Mouse (Mus musculus) MEL (cell line): ENCODE data around the gene Bcl3. TPM values are rescaled to one million over a fixed set of nuclear protein-coding genes. Genes with fewer than 3 reads are reported as not detected.

Source experiments
- DNase-seq: peaks from one replicate; pipeline ENCODE4 v3.0.0; 2011; ENCODE audit warnings: low read depth, low spot score
- H3K27ac ChIP-seq: 2 replicates; pipeline ENCODE4 v1.5.1; 2012; ENCODE audit warnings: low read depth, mild to moderate bottlenecking, control low read depth, low read length, moderate library complexity; ENCODE audit not compliant: control insufficient read depth
- H3K27me3 ChIP-seq, 2 experiments: fragments of 150-350 bp in 1 of 2; sonication (generic) in 1 of 2; 2 replicates each; pipeline ENCODE4 v1.6.1; 2012; ENCODE audit warnings: low read length in 2 of 2, mild to moderate bottlenecking in 2 of 2, improper control_type of control experiment in 1 of 2, moderate library complexity in 1 of 2; ENCODE audit not compliant: insufficient read depth in 2 of 2, control insufficient read depth in 1 of 2
- H3K36me3 ChIP-seq, 2 experiments: 2 replicates each; pipeline ENCODE4 v1.6.1; 2012 to 2014; ENCODE audit warnings: low read length in 2 of 2, improper control_type of control experiment in 1 of 2, inconsistent platforms in 1 of 2, mild to moderate bottlenecking in 1 of 2; ENCODE audit not compliant: insufficient read depth in 2 of 2, control insufficient read depth in 1 of 2
- H3K4me1 ChIP-seq, 2 experiments: fragments of 150-350 bp in 1 of 2; sonication (generic) in 1 of 2; 2 replicates each; pipeline ENCODE4 v1.6.1; 2012; ENCODE audit warnings: low read length in 2 of 2, improper control_type of control experiment in 1 of 2, mild to moderate bottlenecking in 1 of 2; ENCODE audit not compliant: insufficient read depth in 2 of 2, control insufficient read depth in 1 of 2
- H3K4me3 ChIP-seq, 2 experiments: fragments of 150-350 bp in 1 of 2; sonication (generic) in 1 of 2; 2 replicates each; pipeline ENCODE4 v1.5.1; 2012; ENCODE audit warnings: low read depth in 2 of 2, low read length in 2 of 2, mild to moderate bottlenecking in 2 of 2, moderate library complexity in 2 of 2, control low read depth in 1 of 2, improper control_type of control experiment in 1 of 2; ENCODE audit not compliant: control insufficient read depth in 1 of 2, insufficient read depth in 1 of 2
- H3K79me2 ChIP-seq: 2 replicates; pipeline ENCODE4 v1.6.1; 2012; ENCODE audit warnings: mild to moderate bottlenecking, low read length, moderate library complexity; ENCODE audit not compliant: control insufficient read depth, poor library complexity, insufficient read depth
- H3K9ac ChIP-seq: 2 replicates; pipeline ENCODE4 v1.6.1; 2012; ENCODE audit warnings: low read depth, mild to moderate bottlenecking, control low read depth, low read length, moderate library complexity; ENCODE audit not compliant: control insufficient read depth, poor library complexity, severe bottlenecking
- H3K9me3 ChIP-seq: fragments of 150-350 bp; sonication (generic); replicated peaks from 2 replicates; pipeline ENCODE4 v1.6.1; 2012; ENCODE audit warnings: mild to moderate bottlenecking, low read length, improper control_type of control experiment, moderate library complexity; ENCODE audit not compliant: insufficient read depth
- BHLHE40 ChIP-seq: IDR thresholded peaks from 2 replicates; pipeline ENCODE4 v1.6.1; 2012; ENCODE audit warnings: low read depth, mild to moderate bottlenecking, inconsistent platforms, low read length, improper control_type of control experiment, borderline replicate concordance
- CHD1 ChIP-seq: IDR thresholded peaks from 2 replicates; pipeline ENCODE4 v1.6.1; 2012; ENCODE audit warnings: low read depth, mild to moderate bottlenecking, inconsistent platforms, low read length, improper control_type of control experiment
- CHD2 ChIP-seq: IDR thresholded peaks from 2 replicates; pipeline ENCODE4 v1.6.1; 2011; ENCODE audit warnings: low read length, improper control_type of control experiment
- CTCF ChIP-seq, 3 experiments: IDR thresholded peaks in 2 of 3; conservative IDR thresholded peaks in 1 of 3; 2 replicates each; pipeline ENCODE4 v1.5.1; 2011 to 2012; ENCODE audit warnings: low read length in 3 of 3, low read depth in 2 of 3, mild to moderate bottlenecking in 2 of 3, improper control_type of control experiment in 1 of 3, inconsistent platforms in 1 of 3, mixed read lengths in 1 of 3, moderate library complexity in 1 of 3; ENCODE audit not compliant: control insufficient read depth in 1 of 3, insufficient read depth in 1 of 3, poor library complexity in 1 of 3, severe bottlenecking in 1 of 3
- E2F4 ChIP-seq: IDR thresholded peaks from 2 replicates; pipeline ENCODE4 v1.6.1; 2011; ENCODE audit warnings: low read depth, low read length, improper control_type of control experiment, borderline replicate concordance
- EP300 ChIP-seq, 2 experiments: IDR thresholded peaks; 2 replicates each; pipeline ENCODE4 v1.6.1; 2011; ENCODE audit warnings: improper control_type of control experiment in 2 of 2, low read length in 2 of 2, low read depth in 1 of 2, mild to moderate bottlenecking in 1 of 2
- ETS1 ChIP-seq: IDR thresholded peaks from 2 replicates; pipeline ENCODE4 v1.6.1; 2012; ENCODE audit warnings: low read depth, mild to moderate bottlenecking, inconsistent platforms, low read length, improper control_type of control experiment, moderate library complexity
- GABPA ChIP-seq: IDR thresholded peaks from 2 replicates; pipeline ENCODE4 v1.6.1; 2012; ENCODE audit warnings: low read depth, mild to moderate bottlenecking, inconsistent platforms, low read length, improper control_type of control experiment, moderate library complexity
- HCFC1 ChIP-seq: IDR thresholded peaks from 2 replicates; pipeline ENCODE4 v1.6.1; 2012; ENCODE audit warnings: low read depth, mild to moderate bottlenecking, inconsistent platforms, low read length, improper control_type of control experiment, moderate library complexity
- JUND ChIP-seq: IDR thresholded peaks from 2 replicates; pipeline ENCODE4 v1.6.1; 2011; ENCODE audit warnings: low read depth, mild to moderate bottlenecking, improper control_type of control experiment, low read length
- KAT2A ChIP-seq: conservative IDR thresholded peaks from 2 replicates; pipeline ENCODE4 v1.6.1; 2012; ENCODE audit warnings: low read depth, low read length, improper control_type of control experiment, inconsistent platforms
- MAFK ChIP-seq: IDR thresholded peaks from 2 replicates; pipeline ENCODE4 v1.6.1; 2011; ENCODE audit warnings: low read depth, mild to moderate bottlenecking, low read length, improper control_type of control experiment, borderline replicate concordance
- MAX ChIP-seq: IDR thresholded peaks from 2 replicates; pipeline ENCODE4 v1.6.1; 2011; ENCODE audit warnings: low read length, improper control_type of control experiment
- MAZ ChIP-seq: IDR thresholded peaks from 2 replicates; pipeline ENCODE4 v1.6.1; 2012; ENCODE audit warnings: low read depth, mild to moderate bottlenecking, inconsistent platforms, low read length, improper control_type of control experiment
- MXI1 ChIP-seq: IDR thresholded peaks from 2 replicates; pipeline ENCODE4 v1.6.1; 2011; ENCODE audit warnings: mild to moderate bottlenecking, low read depth, low read length, improper control_type of control experiment
- MYB ChIP-seq: IDR thresholded peaks from 2 replicates; pipeline ENCODE4 v1.6.1; 2011; ENCODE audit warnings: mild to moderate bottlenecking, low read depth, low read length, improper control_type of control experiment
- NELFE ChIP-seq: IDR thresholded peaks from 2 replicates; pipeline ENCODE4 v1.6.1; 2011; ENCODE audit warnings: low read depth, low read length, improper control_type of control experiment
- NRF1 ChIP-seq: IDR thresholded peaks from 2 replicates; pipeline ENCODE4 v1.6.1; 2014; ENCODE audit warnings: low read depth, mild to moderate bottlenecking, inconsistent platforms, low read length, improper control_type of control experiment, moderate library complexity; ENCODE audit not compliant: poor library complexity, insufficient read depth, severe bottlenecking
- POLR2A ChIP-seq, 2 experiments: IDR thresholded peaks; 2 replicates each; pipeline ENCODE4 v1.6.1; 2011 to 2012; ENCODE audit warnings: low read length in 2 of 2, mild to moderate bottlenecking in 2 of 2, control low read depth in 1 of 2, improper control_type of control experiment in 1 of 2, low read depth in 1 of 2, moderate library complexity in 1 of 2; ENCODE audit not compliant: control insufficient read depth in 1 of 2, insufficient read depth in 1 of 2, poor library complexity in 1 of 2
- POLR2AphosphoS2 ChIP-seq: IDR thresholded peaks from 2 replicates; pipeline ENCODE4 v1.6.1; 2011; ENCODE audit warnings: low read length, improper control_type of control experiment
- POLR2AphosphoS5 ChIP-seq: IDR thresholded peaks from 2 replicates; pipeline ENCODE4 v1.6.1; 2012; ENCODE audit warnings: low read depth, borderline replicate concordance, mild to moderate bottlenecking, inconsistent platforms, low read length, moderate library complexity, mixed read lengths
- RAD21 ChIP-seq: IDR thresholded peaks from 2 replicates; pipeline ENCODE4 v1.6.1; 2011; ENCODE audit warnings: mild to moderate bottlenecking, low read depth, low read length, improper control_type of control experiment
- SIN3A ChIP-seq: IDR thresholded peaks from 2 replicates; pipeline ENCODE4 v1.6.1; 2012; ENCODE audit warnings: low read length, improper control_type of control experiment, inconsistent platforms
- SMC3 ChIP-seq: IDR thresholded peaks from 2 replicates; pipeline ENCODE4 v1.6.1; 2011; ENCODE audit warnings: low read depth, low read length, improper control_type of control experiment
- TBP ChIP-seq: IDR thresholded peaks from 2 replicates; pipeline ENCODE4 v1.8.0; 2011; ENCODE audit warnings: low read depth, low read length, improper control_type of control experiment
- TCF12 ChIP-seq: IDR thresholded peaks from 2 replicates; pipeline ENCODE4 v1.6.1; 2014; ENCODE audit warnings: low read depth, mild to moderate bottlenecking, inconsistent platforms, low read length, improper control_type of control experiment, moderate library complexity
- UBTF ChIP-seq: IDR thresholded peaks from 2 replicates; pipeline ENCODE4 v1.6.1; 2012; ENCODE audit warnings: low read depth, mild to moderate bottlenecking, inconsistent platforms, low read length, improper control_type of control experiment, moderate library complexity, borderline replicate concordance; ENCODE audit not compliant: insufficient read depth
- USF2 ChIP-seq, 2 experiments: IDR thresholded peaks; 2 replicates each; pipeline ENCODE4 v1.6.1; 2011 to 2012; ENCODE audit warnings: improper control_type of control experiment in 2 of 2, low read length in 2 of 2, borderline replicate concordance in 1 of 2, inconsistent platforms in 1 of 2, low read depth in 1 of 2, mild to moderate bottlenecking in 1 of 2; ENCODE audit not compliant: insufficient read depth in 1 of 2
- ZC3H11A ChIP-seq: IDR thresholded peaks from 2 replicates; pipeline ENCODE4 v1.6.1; 2012; ENCODE audit warnings: low read depth, mild to moderate bottlenecking, inconsistent platforms, low read length, improper control_type of control experiment
- ZMIZ1 ChIP-seq: IDR thresholded peaks from 2 replicates; pipeline ENCODE4 v1.6.1; 2012; ENCODE audit warnings: low read depth, mild to moderate bottlenecking, inconsistent platforms, low read length, improper control_type of control experiment, moderate library complexity
- ZNF384 ChIP-seq: IDR thresholded peaks from 2 replicates; pipeline ENCODE4 v1.6.1; 2012; ENCODE audit warnings: low read depth, mild to moderate bottlenecking, inconsistent platforms, low read length, improper control_type of control experiment
- polyA plus RNA-seq, 2 experiments: library from polyadenylated mRNA; stranded (reverse) in 1 of 2; unstranded in 1 of 2; fragments of >175 nt in 1 of 2; fragments of >200 nt in 1 of 2; gene quantifications; 2 replicates each; pipeline versions ENCODE4 v1.2.1 to v1.2.4; 2012; ENCODE audit warnings: low replicate concordance in 2 of 2, low read depth in 1 of 2; ENCODE audit not compliant: insufficient read length in 2 of 2, insufficient read depth in 1 of 2, missing spikeins in 1 of 2
- total RNA-seq: library from RNA; depleted of rRNA; stranded (reverse); fragments of 300-350 nt; gene quantifications from 2 replicates; pipeline ENCODE4 v1.2.3, GENCODE M21; 2012

Gene Bcl3
- total and polyA plus RNA-seq, 3 experiments = 2.7 to 6.7 TPM; not detected in 1

- TF ChIP-seq JUND = no peak
- no peak for TF ChIP-seq POLR2AphosphoS2
- TF ChIP-seq, all 39 proteins: peak for 6
Observed at GRCm38 (mm10) chr7:19800764-19801163, 21.8 kb downstream of the Bcl3 start (continued).

DNA sequence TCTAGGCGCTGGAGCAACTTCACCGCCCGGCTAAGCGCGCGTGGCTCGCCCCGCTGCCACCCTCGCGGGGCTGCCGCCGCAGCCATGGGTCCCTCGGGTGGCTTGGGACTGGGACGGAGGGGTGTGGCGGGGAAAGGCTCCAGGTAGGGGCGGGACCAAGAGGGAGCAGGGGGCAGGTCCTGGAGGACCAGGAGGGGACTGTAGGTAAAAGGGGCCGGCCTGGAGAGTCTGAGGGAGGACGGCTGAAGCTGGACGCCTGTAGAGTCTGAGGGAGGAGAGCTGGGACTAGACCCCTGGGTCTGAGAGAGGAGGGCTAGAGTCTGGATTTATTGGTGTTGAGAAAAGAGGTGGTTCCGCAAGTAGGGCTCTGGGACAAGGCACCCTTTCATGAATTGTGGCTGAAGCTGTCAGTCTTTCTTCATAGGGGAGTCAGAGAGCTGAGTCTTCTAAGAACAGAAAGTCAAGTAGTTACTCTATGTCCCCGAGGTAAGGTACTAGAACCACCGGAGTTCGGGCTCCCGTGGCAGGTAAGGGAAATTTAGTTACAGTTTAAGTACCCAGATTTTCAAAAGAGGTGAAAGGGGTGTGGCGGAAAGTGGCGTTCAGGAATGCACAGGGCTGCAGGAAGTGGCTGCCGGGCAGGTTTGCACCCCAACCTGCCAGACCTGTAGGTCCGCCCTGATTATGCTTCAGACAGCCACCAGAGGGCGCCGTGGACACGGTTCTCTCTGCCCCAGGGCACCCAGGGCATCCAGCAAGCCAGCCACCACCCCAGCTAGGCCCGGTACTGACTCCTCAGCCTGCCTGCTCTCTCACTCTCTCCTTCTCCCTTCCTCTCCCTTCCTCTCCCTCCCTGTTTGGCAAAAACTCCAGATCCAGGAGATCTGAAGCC is 25.6 kb downstream of the Bcl3 start, which contains the start of gene Cblc:
Gene Cblc, minus strand, starts transcription at position 113 of the 892 bp plus-strand sequence.
- H3K9me3 ChIP-seq = no peaks in the 10 kb centered on the region
- H3K36me3 ChIP-seq = no peaks in the 10 kb centered on the region
- peak; percentile 85 for DNase-seq
- TF ChIP-seq USF2 (IDR thresholded peaks at IDR 0.05; ENCODE audit: borderline replicate concordance in 1 of 2, insufficient read depth in 1 of 2, low read depth in 1 of 2, low read length in 2 of 2) (no peak), RAD21 (peak; percentile 68), MAX (no peak), NELFE (no peak), MAFK (no peak), ZNF384 (no peak), BHLHE40 (no peak), KAT2A (no peak), EP300 (IDR thresholded peaks at IDR 0.05; ENCODE audit: low read depth in 1 of 2, low read length in 2 of 2) (no peak), CTCF (IDR thresholded peaks at IDR 0.05 in 2 of 3, conservative IDR thresholded peaks at IDR 0.05 in 1 of 3; ENCODE audit: control insufficient read depth in 1 of 3, insufficient read depth in 1 of 3, low read depth in 2 of 3, low read length in 3 of 3, poor library complexity in 1 of 3, severe bottlenecking in 1 of 3) (peak; percentile 76 to 98 (median 92)), ZMIZ1 (no peak), POLR2AphosphoS5 (no peak), MYB (no peak), SMC3 (peak; percentile 89), ETS1 (no peak), CHD2 (no peak), GABPA (no peak), MXI1 (no peak), MAZ (peak; percentile 47; the same call in 1 of the 2 replicates), HCFC1 (0 out of 2 replicates have a peak, but pooled peaks have one; percentile 25), UBTF (no peak), TCF12 (0 out of 2 replicates have a peak, but pooled peaks have one; percentile 9), JUND (no peak), NRF1 (no peak), TBP (no peak), ZC3H11A (peak; percentile 66), SIN3A (0 out of 2 replicates have a peak, but pooled peaks have one; percentile 17), CHD1 (no peak), POLR2A (IDR thresholded peaks at IDR 0.05; ENCODE audit: control insufficient read depth in 1 of 2, insufficient read depth in 1 of 2, low read depth in 1 of 2, low read length in 2 of 2, poor library complexity in 1 of 2) (0 out of 4 replicates have a peak, but pooled peaks of 1 of the 2 experiments have one; percentile 17), E2F4 (no peak)
- 0 out of 2 replicates have a peak within 1 kb of the TSS, but pooled peaks have one; percentile 31 for H3K9ac ChIP-seq
- H3K79me2 ChIP-seq = no peaks in the 10 kb centered on the region
- peak within 1 kb of the TSS; percentile 9 to 50; a peak in 2 of 4 replicates for H3K4me3 ChIP-seq
- H3K27me3 ChIP-seq = no peaks in the 10 kb centered on the region
- no peaks in the 10 kb centered on the region; a peak in 2 of 4 replicates for H3K4me1 ChIP-seq
- no peak within 1 kb of the TSS for H3K27ac ChIP-seq
